Mouse (Mus musculus) testis, adult 2 months (tissue): Measurements from ENCODE around the gene Zc3h7b.

ENCODE experiments used
- CTCF ChIP-seq: fragments of 200-500 bp; IDR thresholded peaks from 2 replicates; pipeline ENCODE4 v1.5.1; 2012; ENCODE audit warnings: low read depth, mild to moderate bottlenecking, inconsistent platforms, low read length, moderate library complexity; ENCODE audit not compliant: control insufficient read depth, insufficient read depth, insufficient replicate concordance
- POLR2A ChIP-seq: fragments of 200-500 bp; IDR thresholded peaks from 2 replicates; pipeline ENCODE4 v1.6.1; 2012; ENCODE audit warnings: low read depth, mild to moderate bottlenecking, inconsistent platforms, low read length, moderate library complexity; ENCODE audit not compliant: control insufficient read depth

- TF ChIP-seq POLR2A (no peak), CTCF (no peak)
Observed at GRCm38 (mm10) chr15:81838554-81839235, 93.8 kb downstream of the Zc3h7b start.
